Mouse (Mus musculus) cerebral cortex, adult 2 months (tissue): ENCODE data around the gene Zcchc2.

Experiments used
- WGBS: fragments of 180-500 bp; shearing (Covaris S2); methylation state at CpG from one replicate; pipeline ENCODE4 v1.1.7; 2018; 5-methylcytosine and 5-hydroxymethylcytosine counted together

Gene Zcchc2

GRCm38 (mm10) chr1:106071237-106072070 is 81.2 kb downstream of the Zcchc2 start:
- WGBS = 16% methylated on average over 9 of the region's 9 CpGs

GRCm38 (mm10) chr1:106072071-106072440 is 81.8 kb downstream of the Zcchc2 start:
- 18% methylated on average over 10 of the region's 10 CpGs for WGBS

GRCm38 (mm10) chr1:106073166-106073565 is 83.0 kb downstream of the Zcchc2 start:
- 86% methylated on average over 7 of the region's 7 CpGs for WGBS

- WGBS = 75% methylated on average over 7 of the region's 7 CpGs
Measured at GRCm38 (mm10) chr1:106074141-106074540, 83.9 kb downstream of the Zcchc2 start.

- WGBS = 90% methylated on average over 5 of the region's 5 CpGs
Measured at GRCm38 (mm10) chr1:106074656-106075055, 84.5 kb downstream of the Zcchc2 start.

- WGBS = 86% methylated on average over 3 of the region's 3 CpGs
Measured at GRCm38 (mm10) chr1:106076641-106077040, 86.4 kb downstream of the Zcchc2 start.

- 83% methylated on average over 3 of the region's 3 CpGs for WGBS
Measured at GRCm38 (mm10) chr1:106077166-106077565, 87.0 kb downstream of the Zcchc2 start.
